Mouse (Mus musculus) liver, adult 2 months (tissue): Measurements from ENCODE around the gene Ryr1. TPM values are rescaled to one million over a fixed set of nuclear protein-coding genes. Genes with fewer than 3 reads are reported as not detected.

Source experiments
- DNase-seq: peaks from one replicate; pipeline ENCODE4 v3.0.0-alpha.2; 2011; ENCODE audit warnings: low read depth, low spot score; ENCODE audit errors: extremely low read depth
- H3K27ac ChIP-seq: fragments of 200-500 bp; replicated peaks from 2 replicates; pipeline ENCODE4 v1.5.1; 2012; ENCODE audit warnings: low read depth, mild to moderate bottlenecking, control low read depth, inconsistent platforms, low read length; ENCODE audit not compliant: insufficient read depth
- H3K27me3 ChIP-seq: fragments of 200-500 bp; 2 replicates; pipeline ENCODE4 v1.6.1; 2012; ENCODE audit warnings: mild to moderate bottlenecking, moderate library complexity, low read length, inconsistent platforms; ENCODE audit not compliant: control insufficient read depth, insufficient read depth
- H3K36me3 ChIP-seq: fragments of 200-500 bp; 2 replicates; pipeline ENCODE4 v1.6.1; 2012; ENCODE audit warnings: low read length, inconsistent platforms; ENCODE audit not compliant: control insufficient read depth, insufficient read depth
- H3K4me1 ChIP-seq: fragments of 200-500 bp; 2 replicates; pipeline ENCODE4 v1.6.1; 2011; ENCODE audit warnings: low read length; ENCODE audit not compliant: control insufficient read depth, insufficient read depth
- H3K4me3 ChIP-seq: fragments of 200-500 bp; 2 replicates; pipeline ENCODE4 v1.5.1; 2011; ENCODE audit warnings: low read depth, mild to moderate bottlenecking, control low read depth, low read length, moderate library complexity; ENCODE audit not compliant: insufficient read depth
- H3K79me2 ChIP-seq: fragments of 200-500 bp; 2 replicates; pipeline ENCODE4 v1.6.1; 2012; ENCODE audit warnings: inconsistent platforms, mild to moderate bottlenecking, low read length, moderate library complexity; ENCODE audit not compliant: control insufficient read depth, insufficient read depth
- H3K9ac ChIP-seq: fragments of 200-500 bp; 2 replicates; pipeline ENCODE4 v1.6.1; 2012; ENCODE audit warnings: low read depth, mild to moderate bottlenecking, control low read depth, inconsistent platforms, low read length
- CTCF ChIP-seq: fragments of 200-500 bp; IDR thresholded peaks from 2 replicates; pipeline ENCODE4 v1.5.1; 2011; ENCODE audit warnings: low read depth, low read length, control low read depth
- POLR2A ChIP-seq: fragments of 200-500 bp; IDR thresholded peaks from 2 replicates; pipeline ENCODE4 v1.6.1; 2011; ENCODE audit warnings: low read length, control low read depth; ENCODE audit not compliant: insufficient read depth; ENCODE audit errors: extremely low read depth
- WGBS: fragments of 180-500 bp; shearing (Covaris S2); methylation state at CpG from one replicate; pipeline ENCODE4 v1.1.7; 2018; 5-methylcytosine and 5-hydroxymethylcytosine counted together
- polyA plus RNA-seq: library from polyadenylated mRNA; depleted of rRNA; stranded (reverse); fragments of >200 nt; gene quantifications from 2 replicates; pipeline ENCODE4 v1.2.3, GENCODE M21; 2012
- total RNA-seq: library from RNA; depleted of rRNA; stranded (reverse); fragments of >200 nt; gene quantifications from 2 replicates; pipeline ENCODE4 v1.2.3, GENCODE M21; 2014

Ryr1 gene
- total and polyA plus RNA-seq, 2 experiments, result 0.01 to 0.46 TPM

GRCm38 (mm10) chr7:28966751-28967505 lies 158.1 kb downstream of the Ryr1 start:
- no peaks in the 10 kb centered on the region for H3K27me3 ChIP-seq
- H3K9ac ChIP-seq, result no peak overlapping the region
- no peak overlapping the region for H3K27ac ChIP-seq
- H3K4me1 ChIP-seq, result peaks cover 20% of the 10 kb centered on the region; the same call in 1 of the 2 replicates
- 75% methylated on average over 4 of the region's 4 CpGs for WGBS
- TF ChIP-seq POLR2A (no peak), CTCF (no peak)
- no peak for DNase-seq
- H3K36me3 ChIP-seq, result no peaks in the 10 kb centered on the region; the same call in 1 of the 2 replicates
- H3K79me2 ChIP-seq, result peaks cover 1% of the 10 kb centered on the region
- H3K4me3 ChIP-seq, result no peak overlapping the region

GRCm38 (mm10) chr7:28966181-28966580 lies 158.8 kb downstream of the Ryr1 start:
- H3K27ac ChIP-seq, result no peak overlapping the region
- 91% methylated on average over 4 of the region's 5 CpGs for WGBS
- no peak for DNase-seq
- H3K79me2 ChIP-seq, result peaks cover 9% of the 10 kb centered on the region
- TF ChIP-seq CTCF, result no peak
- TF ChIP-seq POLR2A, result no peak
- no peaks in the 10 kb centered on the region; the same call in 1 of the 2 replicates for H3K36me3 ChIP-seq
- no peak overlapping the region for H3K4me3 ChIP-seq
- H3K4me1 ChIP-seq, result peaks cover 17% of the 10 kb centered on the region; the same call in 1 of the 2 replicates
- H3K9ac ChIP-seq, result no peak overlapping the region
- no peaks in the 10 kb centered on the region for H3K27me3 ChIP-seq

GRCm38 (mm10) chr7:28965346-28965840 lies 159.6 kb downstream of the Ryr1 start:
- TF ChIP-seq CTCF (no peak), POLR2A (no peak)
- Histone ChIP-seq H3K4me3 (no peak overlapping the region), H3K27me3 (no peaks in the 10 kb centered on the region), H3K27ac (no peak overlapping the region), H3K36me3 (no peaks in the 10 kb centered on the region), H3K9ac (no peak overlapping the region), H3K79me2 (peaks cover 15% of the 10 kb centered on the region), H3K4me1 (peaks cover 20% of the 10 kb centered on the region)
- DNase-seq, result peak; percentile 72
- WGBS, result 44% methylated on average over 5 of the region's 5 CpGs

GRCm38 (mm10) chr7:28963399-28963923 lies 161.5 kb downstream of the Ryr1 start:
- no peak overlapping the region for H3K4me3 ChIP-seq
- H3K36me3 ChIP-seq, result no peaks in the 10 kb centered on the region
- H3K27ac ChIP-seq, result no peak overlapping the region
- H3K27me3 ChIP-seq, result no peaks in the 10 kb centered on the region
- no peak overlapping the region for H3K9ac ChIP-seq
- WGBS, result 98% methylated on average over 3 of the region's 3 CpGs
- no peak for DNase-seq
- peaks cover 14% of the 10 kb centered on the region for H3K4me1 ChIP-seq
- peaks cover 18% of the 10 kb centered on the region for H3K79me2 ChIP-seq
- no peak for TF ChIP-seq POLR2A
- no peak for TF ChIP-seq CTCF

- H3K79me2 ChIP-seq, result peaks cover 22% of the 10 kb centered on the region
- peak within 1 kb of the TSS; percentile 93 for H3K27ac ChIP-seq
- WGBS, result under 1% methylated on average over 76 of the region's 76 CpGs
- H3K27me3 ChIP-seq, result no peaks in the 10 kb centered on the region
- H3K36me3 ChIP-seq, result no peaks in the 10 kb centered on the region
- peak within 1 kb of the TSS; percentile 79 for H3K4me3 ChIP-seq
- DNase-seq, result peak; percentile 73
- H3K4me1 ChIP-seq, result peaks cover 22% of the 10 kb centered on the region
- TF ChIP-seq CTCF (no peak), POLR2A (peak; percentile 99)
- H3K9ac ChIP-seq, result peak within 1 kb of the TSS; percentile 94
These were observed 162.9 kb downstream of the Ryr1 start, which contains the start of gene Actn4 for GRCm38 (mm10) chr7:28961927-28962670. Gene Actn4, minus strand, starts transcription at chr7:28962340.
